Mouse (Mus musculus) fibroblast of lung, adult 2 months (primary cell): ENCODE measurements around the gene Rcor3.
A peak's percentile ranks its signal among the peaks of the same experiment; 100 is the strongest.

ENCODE experiments used
- DNase-seq: peaks from one replicate; pipeline ENCODE4 v3.0.0-alpha.2; 2011; ENCODE audit warnings: low read depth

Rcor3 gene

DNA sequence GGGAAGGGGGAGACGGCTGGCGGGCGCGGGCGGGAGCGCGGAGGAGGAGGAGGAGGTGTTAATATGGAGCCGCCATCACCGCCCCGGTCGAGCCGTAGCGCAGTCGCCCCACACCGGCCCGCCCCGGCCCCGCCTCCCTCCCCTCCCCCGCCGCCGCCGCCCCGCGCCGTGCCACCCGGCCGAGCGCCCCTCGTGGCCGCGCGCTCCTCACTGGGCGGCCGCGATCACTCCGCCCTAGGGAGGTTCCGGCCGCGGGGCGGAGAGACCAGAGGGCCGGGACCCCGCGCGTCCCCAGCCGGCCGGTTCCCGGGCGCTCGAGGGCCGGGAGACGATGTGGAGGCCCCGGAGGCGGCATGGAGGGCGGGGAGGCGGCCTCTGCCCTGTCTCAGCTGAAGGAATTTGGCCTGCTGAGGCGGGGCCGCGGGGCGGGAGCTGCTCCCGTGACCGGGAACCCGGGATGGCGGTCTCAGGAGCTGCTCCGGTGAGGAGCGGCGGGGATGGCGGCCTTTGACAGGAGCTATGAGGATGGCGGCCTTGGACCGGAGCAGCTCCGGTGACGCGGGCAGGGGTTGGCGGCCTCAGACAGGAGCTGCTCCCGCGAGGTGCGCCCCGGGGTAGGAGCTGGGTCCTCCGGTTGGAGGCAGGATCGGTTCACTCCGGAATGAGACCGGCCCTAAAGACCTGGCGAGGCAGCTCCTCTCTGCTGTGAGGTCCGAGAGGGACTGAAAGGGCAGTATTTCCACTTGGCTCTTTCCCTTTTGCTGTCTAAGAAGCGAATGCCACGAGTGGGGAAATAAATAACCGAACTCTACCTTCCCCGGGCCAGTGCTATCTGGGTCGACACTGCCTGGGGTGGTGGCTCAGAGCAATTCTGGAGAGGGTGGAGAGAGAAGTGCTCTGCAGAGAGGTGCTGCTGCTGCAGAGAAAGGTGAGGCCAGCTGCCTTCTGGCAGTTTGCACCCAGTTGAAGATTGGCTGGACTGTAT, at the start of gene Rcor3:
Rcor3 (minus strand) TSS at position 137 of the 985 bp plus-strand sequence.
- peak; percentile 15 for DNase-seq

DNA sequence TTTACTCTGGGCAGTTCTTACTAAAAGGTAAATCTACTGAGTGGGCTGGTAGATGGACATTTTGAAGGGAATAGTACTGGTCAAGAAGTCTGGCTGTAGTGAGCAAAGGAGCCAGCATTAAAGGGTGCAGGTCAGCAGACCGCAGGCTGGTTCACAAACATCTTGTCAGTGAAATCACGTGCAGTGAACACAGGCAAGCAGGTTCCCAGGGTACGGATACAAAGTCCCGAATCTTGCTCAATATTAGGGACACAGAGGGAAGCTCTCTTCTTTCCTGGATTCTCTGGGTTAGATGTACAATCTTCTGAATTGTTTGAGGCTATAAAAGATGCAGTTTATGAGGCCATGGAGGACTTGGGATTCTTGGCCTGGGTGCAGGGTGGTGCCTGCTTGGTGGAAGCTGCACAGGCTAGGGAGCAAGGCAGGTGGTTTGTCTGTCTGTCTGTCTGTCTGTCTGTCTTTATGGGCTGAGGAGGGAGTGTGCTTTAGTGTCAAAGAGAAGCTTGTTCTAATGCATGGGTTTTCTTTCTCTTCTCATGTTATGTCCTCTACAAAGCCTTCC, 43.9 kb upstream of the Rcor3 start:
- no peak for DNase-seq

DNA sequence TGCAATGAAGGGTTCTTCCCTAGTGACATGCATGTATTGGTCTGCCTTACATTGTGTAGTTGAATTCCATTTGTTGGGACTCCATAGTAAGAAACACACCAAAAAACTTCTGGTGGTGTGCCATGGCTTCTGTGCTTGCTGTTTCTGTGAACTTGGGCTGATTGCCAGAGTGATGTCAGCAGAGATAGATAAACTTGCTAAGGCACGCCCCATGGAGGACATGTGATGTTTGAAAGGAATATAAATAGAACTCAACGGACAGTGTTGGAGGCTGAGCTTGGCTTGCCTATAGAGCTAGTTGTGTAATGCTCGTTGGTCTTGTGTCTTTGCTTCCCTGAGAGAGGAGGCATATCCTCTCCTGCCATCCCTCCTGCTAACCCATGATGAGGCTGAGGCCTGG, 42.0 kb upstream of the Rcor3 start:
- no peak for DNase-seq

DNA sequence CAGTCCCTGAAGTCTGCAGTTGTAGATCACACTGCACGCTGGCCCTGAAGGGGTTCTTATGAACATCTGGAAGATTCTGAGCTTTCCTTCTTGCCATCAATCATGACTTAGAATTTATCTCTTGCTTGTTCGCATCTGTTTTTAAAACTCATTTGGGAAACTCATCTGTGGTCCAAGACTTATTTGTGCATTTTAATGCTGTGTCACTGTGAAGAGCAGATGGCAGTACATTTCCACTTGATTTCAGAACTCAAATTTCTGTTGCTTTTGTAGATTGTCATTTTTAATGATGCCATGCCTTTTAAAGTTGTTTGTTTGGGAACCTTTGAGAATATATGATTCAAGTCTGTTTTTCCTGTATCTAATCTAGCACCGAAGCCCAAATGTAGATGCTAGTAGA, 33.6 kb upstream of the Rcor3 start:
- no peak for DNase-seq

DNA sequence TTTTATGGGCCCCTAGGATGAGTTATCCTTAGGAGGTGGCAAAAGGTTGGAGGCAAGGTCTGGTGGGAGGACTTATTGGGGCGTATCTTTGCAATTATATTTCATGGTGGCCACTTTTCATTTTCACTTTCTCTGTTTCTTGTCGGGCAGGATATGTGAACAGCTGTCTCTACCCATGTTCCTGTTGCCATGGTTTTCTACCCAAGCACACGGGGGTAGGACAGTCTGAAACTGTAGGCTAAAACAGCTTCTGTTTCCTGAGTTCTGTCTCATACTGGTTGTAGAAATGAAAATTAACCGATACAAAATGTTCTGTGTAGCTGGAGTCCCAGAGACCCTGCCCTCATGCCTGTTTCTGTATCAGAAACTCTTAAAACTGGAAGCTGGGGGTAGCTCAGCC, 13.3 kb upstream of the Rcor3 start:
- no peak for DNase-seq

DNA sequence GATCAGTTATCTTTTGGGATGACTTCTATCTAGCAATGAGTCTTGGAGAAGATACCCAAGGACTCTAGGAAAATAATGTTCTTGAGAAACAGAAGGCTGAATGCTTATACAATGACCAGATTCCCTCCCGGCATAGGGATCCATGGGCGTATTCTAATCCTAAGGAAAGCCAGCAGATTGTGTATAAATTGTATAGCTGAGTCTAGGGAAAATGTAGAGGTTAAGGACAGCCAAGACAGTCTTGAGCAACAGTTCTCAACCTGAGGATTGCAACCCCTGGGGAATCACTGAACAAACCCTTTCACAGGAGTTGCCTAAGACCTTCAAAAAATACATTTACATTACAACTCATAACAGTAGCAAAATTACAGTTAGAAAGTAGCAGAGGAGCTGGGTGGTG, 2.5 kb upstream of the Rcor3 start:
- DNase-seq, result no peak

DNA sequence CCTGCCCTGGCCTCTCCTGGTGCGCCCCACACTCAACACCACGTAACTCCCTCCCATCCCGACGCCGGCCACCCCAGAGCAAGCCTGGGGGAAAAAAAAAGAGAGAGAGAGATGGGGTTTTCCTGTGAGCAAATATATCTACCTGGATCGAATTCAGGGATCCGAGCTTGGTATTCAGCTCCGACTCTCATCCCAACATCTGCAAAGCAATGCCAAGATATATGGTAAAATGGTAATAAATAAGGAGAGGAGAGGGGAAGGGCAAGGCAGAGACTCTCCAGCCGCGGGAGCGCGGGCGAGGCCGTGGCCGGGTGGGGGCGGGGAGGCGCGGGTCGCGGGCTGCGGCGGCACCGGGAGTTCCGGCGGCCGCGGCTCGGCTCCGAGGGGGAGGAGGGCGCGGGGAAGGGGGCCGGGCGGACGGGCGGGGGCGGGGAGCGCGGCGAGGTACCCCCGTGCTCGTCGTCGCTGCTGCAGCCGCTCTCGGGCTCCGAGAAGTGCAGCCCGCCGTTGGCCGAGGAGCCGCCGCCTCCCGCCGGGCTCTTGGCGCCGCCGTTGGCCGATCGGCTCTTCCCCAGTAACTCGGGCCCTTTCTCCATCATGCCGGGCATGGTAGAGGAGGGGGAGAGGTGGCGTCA, 454 bp downstream of the Rcor3 start:
- DNase-seq, result peak; percentile 7

DNA sequence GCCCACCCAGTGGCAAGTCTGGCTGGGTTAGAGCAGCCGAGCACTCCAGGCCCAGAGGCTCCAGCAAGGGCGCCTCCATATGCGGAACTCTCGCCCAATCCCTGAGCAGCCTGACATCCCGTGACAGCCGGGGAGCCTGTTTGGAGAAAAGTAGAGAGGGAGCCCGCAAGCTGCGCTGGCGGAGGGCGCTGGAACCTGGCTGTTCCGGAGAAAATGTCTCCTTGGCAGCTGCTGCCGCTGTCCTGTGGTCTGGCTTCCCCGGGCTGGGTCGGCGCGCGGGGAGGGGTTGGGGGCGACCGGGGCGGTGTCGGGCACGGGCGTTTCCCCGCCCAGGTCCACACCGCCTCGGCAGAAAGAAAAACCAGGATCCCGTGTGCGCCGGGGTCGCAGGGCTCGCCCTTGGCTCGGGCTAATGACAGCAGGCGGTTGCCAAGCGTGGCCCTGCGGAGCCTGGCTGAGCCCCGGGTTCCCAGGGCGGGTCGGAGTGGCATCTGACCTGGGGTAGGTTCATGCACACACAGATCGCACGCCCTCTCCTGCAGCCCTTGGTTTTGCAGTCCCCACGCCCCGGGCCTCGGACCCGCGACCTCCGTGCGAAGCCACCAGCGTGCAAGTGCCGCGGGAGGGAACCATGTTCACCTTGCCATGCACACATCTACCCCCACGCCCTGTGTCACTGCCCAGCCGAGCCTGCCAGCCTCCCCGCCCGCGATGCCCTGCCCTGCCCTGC, 1.1 kb downstream of the Rcor3 start:
- peak; percentile 74 for DNase-seq

DNA sequence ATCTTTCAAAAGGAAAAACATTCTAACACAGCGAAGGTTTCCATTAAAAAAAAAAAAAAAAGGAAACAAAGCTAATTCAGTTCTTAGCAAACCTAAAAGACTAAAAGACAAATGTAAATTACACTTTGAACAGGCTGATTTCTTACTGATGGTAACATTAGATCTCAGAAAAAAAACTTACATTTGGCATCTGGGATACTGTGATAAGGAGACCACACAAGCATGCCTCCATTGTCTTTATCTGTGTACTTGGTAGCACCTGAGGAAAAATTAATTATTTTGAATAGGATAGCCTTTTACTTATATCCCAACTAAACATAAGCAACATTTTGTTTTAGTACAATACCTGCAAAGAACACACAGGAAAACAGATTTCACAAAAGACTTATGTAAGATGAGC, 7.7 kb downstream of the Rcor3 start:
- DNase-seq, result no peak

DNA sequence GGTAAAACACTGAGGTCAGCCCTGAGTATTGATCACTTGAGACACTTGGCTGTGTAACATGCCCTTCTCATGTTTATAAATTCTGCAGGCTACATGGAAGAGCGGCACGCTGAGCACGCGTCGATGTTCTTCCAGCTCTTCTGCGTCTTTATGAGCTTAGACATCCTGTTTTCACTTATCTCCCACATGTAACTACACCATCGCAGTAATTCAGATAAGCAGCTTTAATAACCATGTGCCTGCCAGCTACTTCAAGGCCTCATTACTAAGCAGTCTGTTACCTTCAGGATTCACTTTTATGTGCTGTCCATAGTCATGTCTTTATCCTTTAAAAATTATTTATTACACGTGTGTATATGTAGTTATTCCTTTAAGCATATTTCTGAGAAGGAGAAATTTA, 9.5 kb downstream of the Rcor3 start:
- DNase-seq, result no peak

DNA sequence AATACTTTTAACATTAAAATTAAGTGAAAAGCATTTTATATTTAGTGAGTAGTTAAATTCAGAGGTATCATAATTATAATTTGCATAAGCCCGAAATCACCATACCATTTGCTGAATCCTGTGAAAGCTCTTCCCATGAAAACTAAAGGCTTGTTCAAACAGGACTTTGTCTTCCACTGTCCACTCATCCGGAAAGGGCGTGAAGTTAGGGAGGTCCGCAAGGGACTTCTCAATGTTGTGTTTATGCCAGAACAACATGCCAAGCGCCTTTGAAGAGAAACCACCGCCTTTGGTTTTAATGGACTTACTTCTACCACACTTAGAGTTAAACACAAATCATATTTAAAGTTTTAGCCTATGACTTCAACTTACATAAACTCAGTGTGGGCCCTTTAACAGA, 12.1 kb downstream of the Rcor3 start:
- no peak for DNase-seq

DNA sequence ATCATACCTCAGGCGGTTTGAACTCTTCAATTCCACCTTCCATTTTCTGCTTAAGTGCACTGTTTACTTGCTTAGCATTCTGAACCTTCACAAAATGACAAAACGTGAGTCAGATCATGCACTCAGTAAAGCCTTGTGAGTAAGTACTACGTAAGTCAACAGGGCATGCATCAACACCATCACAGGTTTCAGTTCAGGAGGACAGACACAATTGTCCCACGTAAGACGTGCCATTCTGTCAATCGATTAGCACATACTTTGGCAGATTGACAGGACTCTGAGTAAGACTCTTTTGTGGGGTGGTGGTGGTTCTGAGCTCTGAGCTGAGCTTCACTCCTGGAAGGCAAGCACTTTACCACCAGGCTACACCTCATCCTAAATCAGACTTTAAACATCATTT, 21.6 kb downstream of the Rcor3 start:
- DNase-seq, result no peak

DNA sequence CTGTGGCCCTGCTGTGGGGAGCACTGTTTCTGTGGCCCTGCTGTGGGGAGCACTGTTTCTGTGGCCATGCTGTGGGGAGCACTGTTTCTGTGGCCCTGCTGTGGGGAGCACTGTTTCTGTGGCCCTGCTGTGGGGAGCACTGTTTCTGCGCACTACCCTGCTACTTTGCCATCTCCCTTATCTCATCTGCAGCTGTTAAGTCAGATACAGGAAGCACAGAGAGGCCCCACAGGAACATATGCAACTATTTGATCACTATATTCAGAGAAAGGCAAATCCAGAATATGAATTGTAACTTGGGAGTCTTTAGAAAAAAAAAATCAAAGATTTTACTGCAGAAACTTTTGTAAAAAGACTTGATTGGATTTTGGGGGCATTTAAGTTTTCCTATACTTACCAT, 22.5 kb downstream of the Rcor3 start:
- no peak for DNase-seq

DNA sequence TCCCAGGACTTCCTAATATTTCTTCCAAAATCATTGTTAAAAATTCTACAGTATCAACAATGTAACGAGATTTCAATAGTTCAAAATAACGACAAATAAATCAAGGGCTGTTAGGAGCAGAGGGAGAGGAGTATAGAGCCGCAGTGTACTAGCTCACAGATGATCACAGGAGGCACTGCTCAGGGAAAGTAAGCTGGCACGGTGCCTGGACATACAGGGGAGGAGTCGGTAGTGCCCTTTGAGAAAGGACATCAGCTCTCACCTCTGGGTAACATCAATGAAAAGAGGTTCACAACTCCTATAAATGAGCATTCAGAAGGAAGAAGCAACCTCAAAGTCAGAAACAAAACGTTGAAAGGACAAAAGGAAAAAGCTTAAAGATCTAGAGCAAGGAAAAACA, 28.7 kb downstream of the Rcor3 start:
- DNase-seq, result no peak

DNA sequence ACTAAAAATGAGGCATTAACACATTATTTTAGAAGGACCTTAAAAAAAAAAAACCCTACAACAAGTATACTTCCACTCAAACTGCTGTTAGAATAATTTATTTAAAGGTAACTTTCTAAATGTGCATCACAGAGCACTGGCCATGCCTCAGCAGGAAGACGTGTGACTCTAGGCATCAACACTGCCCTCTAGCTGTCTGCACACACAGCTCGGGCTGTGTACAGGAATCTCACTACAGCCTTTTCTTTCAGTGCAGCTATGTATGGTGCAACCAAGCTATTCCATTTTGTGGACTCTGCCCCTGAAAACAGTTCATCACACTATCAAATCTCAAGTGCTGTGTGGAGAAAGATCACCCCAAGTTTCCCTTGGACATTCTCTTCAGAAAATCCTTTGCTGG, 30.5 kb downstream of the Rcor3 start:
- DNase-seq, result no peak

DNA sequence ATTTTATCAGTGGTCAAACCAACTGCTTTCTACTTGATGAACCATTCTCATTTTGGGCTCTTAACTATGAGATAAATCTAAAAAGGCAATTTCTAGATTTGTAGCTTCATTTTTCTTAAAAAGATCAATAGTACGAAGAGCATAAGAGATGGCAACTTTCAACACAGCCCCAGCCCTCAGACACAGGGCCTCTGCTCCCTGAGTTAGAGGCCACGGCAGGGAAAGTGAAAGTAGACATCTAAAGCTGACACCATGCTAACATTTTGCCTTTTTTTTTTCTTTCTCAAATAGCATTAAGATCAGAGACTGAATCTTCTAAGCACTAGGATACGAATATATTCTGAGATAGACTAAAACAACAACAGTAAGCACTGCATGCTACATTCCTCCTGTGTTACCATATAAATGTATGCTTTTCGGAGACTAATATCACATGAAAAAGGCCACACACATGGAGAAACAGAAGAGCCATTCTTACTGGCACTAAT, 31.9 kb downstream of the Rcor3 start:
- DNase-seq, result no peak

DNA sequence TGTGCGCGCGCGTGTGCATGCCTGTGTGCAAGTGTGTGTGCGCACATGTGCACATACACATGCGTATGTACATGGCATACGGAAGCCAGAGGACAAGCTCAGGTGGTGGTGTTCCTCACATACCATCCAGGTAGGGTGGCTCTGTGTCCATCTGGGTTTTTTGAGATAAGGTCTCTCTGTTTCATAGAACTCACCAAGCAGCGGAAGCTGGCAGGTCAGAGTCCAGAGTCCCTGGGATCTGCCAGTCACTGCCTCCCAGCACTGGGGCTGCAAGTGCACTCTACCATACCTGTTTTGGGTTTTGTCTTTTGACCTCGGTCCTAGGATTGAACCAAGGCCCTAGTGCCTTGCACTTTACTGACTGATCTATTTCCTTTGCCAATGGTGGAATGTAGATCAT, 33.8 kb downstream of the Rcor3 start:
- DNase-seq, result no peak

DNA sequence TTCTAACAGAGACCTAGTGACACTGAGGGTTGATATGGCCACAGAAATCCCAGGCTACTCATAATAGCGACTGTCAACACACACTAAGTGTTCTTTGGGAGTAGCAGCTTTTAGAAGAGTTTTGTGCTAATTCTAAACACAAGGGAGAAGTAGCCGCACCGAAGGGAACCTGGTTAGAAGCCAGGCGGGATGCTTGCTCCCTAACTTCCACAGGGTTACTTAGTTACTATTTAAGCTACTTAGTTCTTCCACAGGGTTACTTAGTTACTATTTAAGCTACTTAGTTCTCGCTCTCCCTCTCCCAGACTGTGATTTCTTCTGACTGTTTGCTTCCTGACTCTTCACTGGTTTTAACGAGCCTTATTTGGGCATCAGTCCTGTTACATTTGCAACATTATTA, 34.7 kb downstream of the Rcor3 start:
- no peak for DNase-seq

DNA sequence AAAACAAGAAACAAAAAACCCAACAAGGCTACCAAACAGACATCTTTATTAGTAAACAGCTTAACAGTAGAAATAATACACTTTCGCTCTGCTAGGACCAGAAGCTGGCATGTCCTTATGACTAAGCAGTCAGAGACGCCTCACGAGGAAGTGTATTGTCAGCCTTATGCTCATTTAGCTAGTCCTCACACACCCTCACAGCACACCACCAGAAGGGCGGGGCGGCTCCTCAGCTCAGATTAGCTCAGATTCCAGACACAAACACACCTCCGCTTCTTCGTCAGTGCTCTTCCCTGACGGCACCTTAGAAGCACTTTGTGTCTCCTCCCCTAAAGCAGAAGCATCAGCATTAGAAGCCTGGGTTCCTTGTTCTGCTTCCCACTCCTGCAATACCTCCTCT, 36.5 kb downstream of the Rcor3 start:
- DNase-seq, result no peak

DNA sequence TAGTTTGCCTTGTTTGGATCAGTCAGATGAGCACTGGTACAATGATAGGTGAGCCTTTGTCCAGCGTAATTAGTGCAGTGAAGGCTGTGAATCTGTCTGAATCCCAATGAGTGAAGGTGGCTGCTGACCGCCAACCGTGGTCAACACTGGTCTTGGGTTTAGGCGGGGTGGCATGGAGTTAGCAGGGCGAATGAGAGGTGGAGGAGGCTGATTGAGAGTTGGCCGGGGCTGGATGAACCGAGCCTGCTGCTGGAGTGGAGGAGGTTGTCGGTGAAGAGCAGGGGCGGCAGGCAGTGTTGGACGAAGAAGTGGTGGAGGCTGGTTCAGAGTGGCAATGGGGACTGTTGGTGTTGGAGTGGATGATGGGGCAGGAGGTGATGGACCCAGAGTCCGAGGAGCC, 37.1 kb downstream of the Rcor3 start:
- no peak for DNase-seq

DNA sequence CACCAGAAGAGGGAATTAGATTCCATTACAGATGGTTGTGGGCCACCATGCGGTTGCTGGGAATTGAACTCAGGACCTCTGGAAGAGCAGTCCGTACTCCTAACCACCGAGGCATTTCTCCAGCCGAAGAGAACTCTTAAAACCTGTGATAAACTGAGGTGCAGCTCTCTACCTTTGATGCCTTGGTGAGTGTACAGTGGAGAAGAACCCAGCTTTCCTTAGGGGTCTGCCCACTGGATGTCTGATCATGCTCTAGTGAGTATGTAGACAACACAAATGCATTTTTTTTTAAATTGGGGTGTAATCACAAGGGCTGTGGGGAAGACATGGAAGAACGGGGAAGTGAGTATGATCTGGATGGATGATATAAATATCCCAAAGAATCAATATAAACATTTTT, 42.2 kb downstream of the Rcor3 start:
- no peak for DNase-seq

DNA sequence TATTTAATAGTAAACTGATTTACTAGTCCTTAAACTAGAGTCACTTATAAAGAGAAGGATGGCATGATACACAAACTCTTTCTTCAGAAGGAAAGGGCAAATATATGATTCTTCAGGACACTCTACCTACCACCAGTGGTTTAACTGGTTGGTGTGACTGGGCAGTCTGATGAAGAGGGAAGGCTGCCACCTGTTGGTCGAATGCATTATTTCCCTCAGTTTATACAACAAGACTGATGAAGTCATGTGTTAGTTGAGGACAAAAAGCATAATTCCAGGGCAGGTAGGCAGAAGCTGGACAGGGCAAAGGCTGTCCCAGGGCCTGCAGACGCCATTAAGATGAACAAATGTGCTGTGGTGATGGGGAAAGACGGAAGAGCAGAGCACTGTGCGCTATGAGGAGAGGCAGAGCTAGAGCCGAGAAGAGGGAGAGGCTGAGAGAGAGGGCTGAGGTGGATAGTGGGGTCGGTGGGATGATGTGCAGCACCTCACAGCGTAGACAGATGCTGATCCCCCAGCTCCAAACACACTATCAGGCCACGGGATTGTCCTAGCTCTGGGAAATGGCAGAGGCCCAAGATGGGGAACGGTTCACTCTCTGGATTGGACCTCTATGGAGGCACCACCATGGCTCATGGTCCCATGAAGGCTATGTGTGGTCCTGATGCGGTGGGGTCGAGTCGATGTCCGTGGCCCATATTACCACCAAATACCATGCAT, 43.3 kb downstream of the Rcor3 start:
- peak; percentile 53 for DNase-seq
